Mouse (Mus musculus): ENCODE results near the gene Trib2.
A peak's percentile ranks its signal among the peaks of the same experiment; 100 is the strongest.

The Trib2 gene

DNA sequence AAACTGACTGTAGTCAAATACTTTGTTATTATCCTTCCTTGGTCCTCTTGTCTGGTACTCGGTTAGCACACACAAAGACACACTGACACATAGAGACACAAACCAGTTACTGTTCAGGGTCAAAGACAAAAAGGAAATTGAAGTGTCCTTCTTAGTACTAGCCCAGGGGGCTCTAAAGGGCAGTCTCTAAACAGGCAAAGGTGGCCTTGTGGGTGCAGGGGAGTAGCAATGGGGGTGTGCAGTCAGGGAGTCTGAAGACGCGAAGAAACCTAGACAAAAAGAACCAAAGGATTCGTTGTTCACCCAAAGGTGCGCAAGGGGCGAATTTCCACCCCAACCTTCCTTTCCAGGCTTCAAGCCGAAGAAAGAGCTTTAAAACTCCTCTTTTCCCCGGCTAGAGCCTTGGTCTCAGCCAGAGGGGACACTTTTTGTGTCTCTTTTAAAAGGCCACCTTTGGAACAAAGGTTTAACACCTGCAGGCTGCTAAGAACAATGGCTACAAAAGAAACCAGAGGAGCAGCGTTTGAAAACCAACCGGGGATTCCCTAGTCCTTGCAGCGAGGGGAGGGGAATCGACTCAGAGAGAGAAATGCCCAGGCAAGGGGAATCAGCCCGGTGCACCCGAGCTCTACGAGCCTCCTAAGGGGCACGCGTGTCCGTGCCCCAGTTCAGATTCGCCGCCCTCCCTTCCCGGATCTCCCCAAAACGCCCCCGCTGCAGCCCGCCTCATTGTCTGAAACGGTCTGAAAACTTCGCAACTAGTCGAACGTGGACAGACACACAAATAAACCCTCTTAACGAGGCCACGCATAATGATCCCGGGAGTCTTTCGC is 2.3 kb downstream of the Trib2 start:
- peak; percentile 25 to 49 for DNase-seq (ENCODE audit: low read depth in 2 of 2, low spot score in 2 of 2)

GRCm38 (mm10) chr12:15813819-15814165 is 2.9 kb downstream of the Trib2 start:
- DNase-seq (ENCODE audit: low read depth in 2 of 2, low spot score in 2 of 2) = no peak

DNA sequence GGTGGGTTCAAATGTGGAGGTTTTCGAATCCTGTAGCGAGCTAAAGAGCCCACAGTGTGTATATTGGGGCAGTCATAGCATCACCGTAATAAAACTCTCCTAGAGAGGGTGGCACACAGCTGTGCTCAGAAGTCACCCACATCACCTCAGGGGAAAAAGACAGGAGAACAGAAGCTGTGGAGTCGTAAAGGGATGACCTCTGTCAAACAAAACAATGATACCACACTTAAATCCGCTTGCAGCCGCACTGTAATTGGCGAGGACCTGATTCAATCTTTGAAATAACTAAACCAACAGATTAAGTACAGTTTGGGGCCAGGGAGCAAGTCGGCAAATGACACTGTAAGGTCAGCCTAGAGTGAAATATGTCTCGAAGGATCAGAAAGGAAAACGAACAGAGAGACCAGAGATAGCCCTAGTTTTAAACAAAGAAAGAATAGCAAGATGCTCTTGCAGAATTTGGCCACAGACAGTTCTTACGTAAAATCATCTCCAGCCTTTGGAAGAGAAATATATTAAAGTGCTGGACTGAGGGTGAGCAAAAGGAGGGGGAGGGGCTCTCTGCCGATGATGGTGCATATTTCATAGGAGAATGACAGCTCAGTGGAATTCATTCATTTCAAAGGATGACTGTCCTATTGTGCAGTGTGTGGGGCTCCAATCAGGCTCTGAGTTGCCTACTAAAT is 3.4 kb downstream of the Trib2 start:
- DNase-seq (ENCODE audit: low read depth in 2 of 2, low spot score in 2 of 2) = no peak

DNA sequence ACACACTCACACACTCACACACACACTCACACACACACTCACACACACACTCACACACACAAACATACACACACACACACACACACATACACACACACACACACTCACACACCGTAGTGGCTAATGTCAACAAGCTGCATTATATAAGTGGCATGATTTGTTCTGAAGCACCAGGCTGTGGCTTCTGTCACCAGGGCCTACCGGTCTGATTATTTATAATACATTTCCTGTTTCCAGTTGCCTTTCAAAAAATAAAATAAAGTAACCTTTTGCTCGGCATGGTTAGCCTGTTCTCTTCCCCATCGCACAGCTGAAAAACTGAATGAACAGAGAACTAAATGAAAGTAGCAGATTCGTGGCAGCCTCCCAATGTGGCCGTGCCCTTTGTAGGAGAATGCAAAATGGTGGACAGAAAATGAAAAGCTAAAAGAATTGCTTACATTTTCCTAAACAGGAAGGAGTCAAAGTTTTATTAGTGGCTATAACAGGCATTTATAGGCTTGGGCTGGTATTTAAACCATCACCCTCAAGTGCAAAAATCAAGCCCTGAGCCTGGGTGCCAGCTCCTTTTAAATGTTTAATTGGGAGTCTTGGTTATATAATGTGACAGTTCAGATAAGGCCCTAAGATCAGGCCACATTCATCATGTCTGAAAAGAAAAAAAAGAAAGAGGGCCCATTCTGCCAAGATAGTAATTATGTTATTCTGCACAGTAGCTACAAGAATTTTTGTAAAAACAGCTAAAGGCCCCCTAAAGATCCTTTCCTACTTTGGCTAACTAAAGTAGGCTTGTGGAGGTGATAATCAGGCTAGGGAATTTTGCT is 4.4 kb downstream of the Trib2 start:
- peak; percentile 25 to 32 for DNase-seq (ENCODE audit: low read depth in 2 of 2, low spot score in 2 of 2)

DNA sequence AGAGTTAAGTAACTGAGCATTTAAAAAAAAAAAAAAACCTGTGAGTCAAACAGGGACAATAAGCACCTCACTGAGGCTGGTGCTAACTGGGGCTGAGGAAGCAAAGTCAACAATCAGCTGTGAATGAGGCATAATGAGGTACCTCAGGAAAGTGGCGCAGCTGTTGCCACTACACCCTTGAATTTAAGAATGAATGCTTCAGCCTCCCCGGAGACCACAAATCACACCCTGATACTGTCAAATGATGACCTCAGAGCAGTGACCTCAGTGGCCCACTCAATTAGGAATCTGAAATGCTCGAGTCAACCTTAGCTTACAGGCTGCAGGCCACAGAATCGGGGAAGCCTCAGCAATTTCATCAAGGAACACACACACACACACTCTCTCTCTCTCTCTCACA is 5.0 kb downstream of the Trib2 start:
- peak in 1 of 2 experiments; percentile 30 for DNase-seq (ENCODE audit: low read depth in 2 of 2, low spot score in 2 of 2)

GRCm38 (mm10) chr12:15810926-15811325 is 5.8 kb downstream of the Trib2 start:
- no peak for DNase-seq (ENCODE audit: low read depth in 2 of 2, low spot score in 2 of 2)

GRCm38 (mm10) chr12:15809657-15810056 is 7.1 kb downstream of the Trib2 start:
- no peak for DNase-seq (ENCODE audit: low read depth in 2 of 2, low spot score in 2 of 2)

GRCm38 (mm10) chr12:15809249-15809648 is 7.5 kb downstream of the Trib2 start:
- DNase-seq (ENCODE audit: low read depth in 2 of 2, low spot score in 2 of 2) = no peak

- DNase-seq (ENCODE audit: low read depth in 2 of 2, low spot score in 2 of 2) = peak; percentile 31 to 61
Measured at GRCm38 (mm10) chr12:15808186-15808800, 8.4 kb downstream of the Trib2 start.

DNA sequence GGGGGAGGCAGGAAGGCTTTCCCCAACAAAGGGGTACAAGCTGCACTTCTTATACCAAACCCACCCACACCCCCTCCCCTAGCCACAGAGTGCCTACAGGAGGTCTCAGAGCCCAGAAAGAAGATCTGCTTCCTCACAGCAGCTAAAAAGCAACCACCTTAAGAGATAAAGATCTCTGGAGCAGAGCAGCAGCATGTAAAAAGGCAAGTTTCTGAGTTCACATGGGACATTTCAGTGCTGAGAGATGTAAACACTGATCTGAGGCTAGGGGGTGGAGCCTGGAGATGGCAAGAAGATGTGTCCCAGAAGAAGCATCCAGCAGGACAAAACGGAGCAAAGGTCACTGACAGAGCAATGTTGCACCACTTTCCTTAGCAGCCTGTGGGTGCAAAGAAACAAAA is 11.8 kb downstream of the Trib2 start:
- no peak for DNase-seq (ENCODE audit: low read depth in 2 of 2, low spot score in 2 of 2)

GRCm38 (mm10) chr12:15803936-15804438 is 12.7 kb downstream of the Trib2 start:
- no peak for DNase-seq (ENCODE audit: low read depth in 2 of 2, low spot score in 2 of 2)

DNA sequence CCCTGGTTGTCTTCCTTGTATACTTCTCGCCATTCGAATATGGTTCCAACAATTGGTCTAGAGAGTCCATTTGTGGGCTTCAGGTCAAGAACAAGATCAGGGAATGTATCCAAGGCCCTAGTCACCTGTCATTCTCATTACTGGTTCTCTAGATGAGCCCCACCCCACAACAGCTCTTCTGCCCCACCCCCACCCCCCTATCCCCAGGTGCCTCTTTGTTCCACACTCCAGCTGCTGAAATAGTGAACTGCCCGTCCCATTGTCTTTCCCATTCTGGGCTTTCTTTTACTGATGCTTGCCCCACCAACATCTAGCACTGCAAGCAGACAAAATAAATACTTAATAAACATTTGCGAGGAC is 15.2 kb downstream of the Trib2 start:
- no peak for DNase-seq (ENCODE audit: low read depth in 2 of 2, low spot score in 2 of 2)

- DNase-seq (ENCODE audit: low read depth in 2 of 2, low spot score in 2 of 2) = no peak
Measured at GRCm38 (mm10) chr12:15800914-15801570, 15.7 kb downstream of the Trib2 start.

DNA sequence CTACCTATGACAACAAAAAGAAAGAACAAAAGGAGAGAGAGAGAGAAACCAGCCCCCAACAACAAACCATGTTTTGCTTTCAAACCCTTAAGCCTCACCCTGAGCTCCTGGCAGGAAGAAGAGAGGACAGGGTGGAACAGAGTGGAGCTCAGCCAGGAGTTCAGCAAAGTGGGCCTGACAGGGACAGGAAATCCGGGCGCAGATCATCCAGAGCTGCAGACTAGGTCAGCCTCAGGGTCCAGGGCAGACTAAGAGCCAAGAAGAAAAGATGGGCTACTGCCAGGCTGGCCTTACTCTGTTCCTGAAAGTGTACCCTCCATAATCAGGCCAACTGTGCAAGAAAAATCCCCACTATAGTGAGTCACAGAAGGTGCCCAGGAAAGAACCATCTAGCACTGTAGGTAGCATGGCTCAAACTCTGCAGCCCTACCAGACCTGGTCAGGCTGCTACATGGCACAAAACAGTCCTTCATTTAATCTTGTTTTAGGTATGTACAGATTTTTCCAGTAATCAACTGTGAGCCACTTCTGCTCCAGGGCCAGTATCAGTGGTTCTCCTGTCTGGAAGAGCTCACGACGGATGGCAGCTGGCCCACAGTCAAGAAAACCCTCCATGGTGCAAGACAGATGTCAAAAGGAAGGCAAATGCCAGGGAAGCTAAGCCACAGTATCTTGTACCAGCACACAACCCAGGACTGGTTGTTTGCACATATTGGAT is 16.4 kb downstream of the Trib2 start:
- no peak for DNase-seq (ENCODE audit: low read depth in 2 of 2, low spot score in 2 of 2)

DNA sequence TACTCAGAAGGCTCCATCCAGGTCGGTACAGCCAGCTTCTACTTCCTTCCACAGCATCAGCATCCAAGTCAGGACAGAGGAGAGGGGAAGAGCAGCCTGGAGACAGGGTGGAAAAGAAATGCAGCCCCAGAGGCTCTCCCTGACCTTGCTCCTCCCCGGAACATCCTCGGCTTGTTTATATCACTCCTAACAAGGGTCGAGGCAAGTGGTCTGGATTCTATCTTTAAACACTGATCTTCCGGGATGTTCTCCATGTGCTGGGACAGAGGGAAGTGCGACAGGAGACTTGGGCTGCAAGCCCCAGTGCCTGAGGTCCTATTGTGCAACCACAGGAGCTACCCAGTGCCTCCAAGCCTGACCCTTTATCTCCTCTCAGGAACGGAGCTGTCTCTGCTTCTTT is 18.7 kb downstream of the Trib2 start:
- DNase-seq (ENCODE audit: low read depth in 2 of 2, low spot score in 2 of 2) = no peak

- DNase-seq (ENCODE audit: low read depth in 2 of 2, low spot score in 2 of 2) = no peak
Measured at GRCm38 (mm10) chr12:15795886-15796285, 20.8 kb downstream of the Trib2 start.

- DNase-seq (ENCODE audit: low read depth in 2 of 2, low spot score in 2 of 2) = no peak
Measured at GRCm38 (mm10) chr12:15793336-15793735, 23.4 kb downstream of the Trib2 start.

- no peak for DNase-seq (ENCODE audit: low read depth in 2 of 2, low spot score in 2 of 2)
Measured at GRCm38 (mm10) chr12:15790181-15790580, 26.5 kb downstream of the Trib2 start.

GRCm38 (mm10) chr12:15777047-15777446 is 39.7 kb downstream of the Trib2 start:
- no peak for DNase-seq (ENCODE audit: low read depth in 2 of 2, low spot score in 2 of 2)

GRCm38 (mm10) chr12:15771686-15772085 is 45.0 kb downstream of the Trib2 start:
- no peak for DNase-seq (ENCODE audit: low read depth in 2 of 2, low spot score in 2 of 2)

Data from CD8-positive naive resting alpha-beta T cell, adult 2 months (primary cell).